10 mouse cellular contexts compared by ENCODE assay signal in genomic region chr11:52648849-52649400, GRCm38 (mm10).
DNase-seq lines count a peak whose midpoint lies in the region.
"Had no signal": no experiment of that assay in that cellular context is flagged by ENCODE, and none has a peak within 500 bp of the region (broad histone marks: within the 10 kb centered on the region; RNA-seq: fewer than 3 reads in every experiment).

No protein-coding gene starts in this region.

- intact Hi-C loops in left cerebral cortex, postnatal 10 days (cut with DNase I), result no loop called here
- intact Hi-C loops in left cerebral cortex, postnatal 36 days (cut with DNase I), result loop anchor here (5.0 to 10.0 kb wide), 2 partner anchors 112 to 214 kb away; no protein-coding TSS in a partner anchor

- peak; percentile 29 to 42 for DNase-seq in left cerebral cortex, adult 18-20 months (ENCODE audit: low spot score in 2 of 2)
- no peak for DNase-seq in left cerebral cortex, postnatal 10 days (ENCODE audit: extremely low spot score in 1 of 2, low spot score in 2 of 2)
- peak; percentile 9 for DNase-seq in R1 (ENCODE audit: low read depth, low spot score)
- peak; percentile 86 for DNase-seq in brain, adult 2 months (ENCODE audit: low read depth, low spot score)
- DNase-seq in left cerebral cortex, postnatal 36 days (ENCODE audit: low spot score in 2 of 2), result peak; percentile 47 to 53
- no peak for DNase-seq in neural tube, embryonic 10.5 days (ENCODE audit: extremely low spot score, low spot score)
- DNase-seq in adipocyte (ENCODE audit: low spot score), result no peak
- DNase-seq: cerebellum, postnatal 25 days; kidney, postnatal 10 days; lung, adult 2 months had no signal

Comparison
In these comparisons a context has a peak if more than half of its experiments do, and no peak if none do; other contexts are left out.
1. DNase-seq: peak in left cerebral cortex, adult 18-20 months (2 of 2), R1 (single experiment), brain, adult 2 months (single experiment) and left cerebral cortex, postnatal 36 days (2 of 2); none in left cerebral cortex, postnatal 10 days (0 of 2), neural tube, embryonic 10.5 days (single experiment) and adipocyte (single experiment).